Mouse (Mus musculus) E14TG2a.4 (cell line): ENCODE results near the gene U2af2.

Source experiments
- CTCF ChIP-seq: conservative IDR thresholded peaks from 2 replicates; pipeline ENCODE4 v1.5.1; 2014; ENCODE audit warnings: low read length
- NANOG ChIP-seq: IDR thresholded peaks from 2 replicates; pipeline ENCODE4 v1.6.1; 2014; ENCODE audit warnings: borderline replicate concordance, low read length, mixed read lengths
- POU5F1 ChIP-seq: IDR thresholded peaks from 2 replicates; pipeline ENCODE4 v1.6.1; 2014; ENCODE audit warnings: low read length, borderline replicate concordance

DNA sequence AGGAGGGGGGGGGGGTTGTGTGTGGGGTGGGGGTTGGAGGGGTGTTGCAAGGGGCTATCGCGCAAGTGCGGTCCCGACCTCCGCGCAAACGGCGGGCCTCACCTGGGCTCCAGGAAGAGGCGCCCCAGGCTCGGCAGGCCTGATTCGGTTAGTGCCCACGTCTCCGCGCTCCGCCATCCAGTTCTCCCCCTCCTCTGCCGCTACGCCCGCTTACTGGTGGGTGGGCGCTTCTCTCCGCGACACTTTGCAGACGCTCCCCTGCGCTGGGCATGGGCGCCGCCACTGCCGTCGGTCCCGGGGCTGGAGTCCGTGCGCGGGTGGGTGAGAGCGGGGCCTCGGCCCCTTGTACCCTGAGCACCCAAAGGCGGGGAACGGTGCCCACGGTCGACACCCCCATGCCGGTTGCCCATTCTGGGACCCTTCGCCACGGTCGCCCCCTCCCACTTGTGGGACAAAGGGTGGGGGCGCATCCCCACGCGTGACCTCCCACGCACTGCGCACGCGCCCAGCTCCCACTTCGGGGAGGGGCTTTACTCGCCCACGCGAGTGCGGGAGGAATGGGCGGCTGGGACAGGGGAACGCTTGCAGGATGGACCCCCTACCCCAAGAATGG is 5.2 kb upstream of the U2af2 start:
- TF ChIP-seq CTCF: no peak
- TF ChIP-seq NANOG: no peak
- TF ChIP-seq POU5F1: no peak
